Mouse (Mus musculus): ENCODE measurements around the gene Crybg1. TPM values are rescaled to one million over a fixed set of nuclear protein-coding genes. Genes with fewer than 3 reads are reported as not detected.
A peak's percentile ranks its signal among the peaks of the same experiment; 100 is the strongest.

Gene Crybg1
- polyA plus RNA-seq, 1 experiment, result 3.2 TPM

GRCm38 (mm10) chr10:44013885-44014284, 134.8 kb downstream of the Crybg1 start:
- Histone ChIP-seq H3K27ac (ENCODE audit: control insufficient read depth, insufficient read depth, low read depth, low read length, poor library complexity) (no peak overlapping the region), H3K4me3 (replicated peaks; ENCODE audit: control insufficient read depth, low read depth, low read length) (no peak overlapping the region), H3K4me1 (ENCODE audit: control insufficient read depth, insufficient read depth, low read length) (no peaks in the 10 kb centered on the region)
- no peak for TF ChIP-seq CTCF (IDR thresholded peaks at IDR 0.05; ENCODE audit: control insufficient read depth, insufficient read depth, low read length)
- TF ChIP-seq POLR2A (IDR thresholded peaks at IDR 0.05; ENCODE audit: borderline replicate concordance, control insufficient read depth, low read depth, low read length), result no peak
- 78% methylated on average over 4 of the region's 4 CpGs for WGBS

GRCm38 (mm10) chr10:44011408-44011807, 137.2 kb downstream of the Crybg1 start:
- Histone ChIP-seq H3K27ac (ENCODE audit: control insufficient read depth, insufficient read depth, low read depth, low read length, poor library complexity) (no peak overlapping the region), H3K4me3 (replicated peaks; ENCODE audit: control insufficient read depth, low read depth, low read length) (no peak overlapping the region), H3K4me1 (ENCODE audit: control insufficient read depth, insufficient read depth, low read length) (no peaks in the 10 kb centered on the region)
- TF ChIP-seq CTCF (IDR thresholded peaks at IDR 0.05; ENCODE audit: control insufficient read depth, insufficient read depth, low read length), result no peak
- TF ChIP-seq POLR2A (IDR thresholded peaks at IDR 0.05; ENCODE audit: borderline replicate concordance, control insufficient read depth, low read depth, low read length), result no peak
- WGBS, result 19% methylated on average over 7 of the region's 7 CpGs

- TF ChIP-seq POLR2A (IDR thresholded peaks at IDR 0.05; ENCODE audit: borderline replicate concordance, control insufficient read depth, low read depth, low read length) (no peak), CTCF (IDR thresholded peaks at IDR 0.05; ENCODE audit: control insufficient read depth, insufficient read depth, low read length) (no peak)
- no peaks in the 10 kb centered on the region; the same call in 1 of the 2 replicates for H3K4me1 ChIP-seq (ENCODE audit: control insufficient read depth, insufficient read depth, low read length)
- H3K4me3 ChIP-seq (replicated peaks; ENCODE audit: control insufficient read depth, low read depth, low read length), result no peak overlapping the region
- no peak overlapping the region for H3K27ac ChIP-seq (ENCODE audit: control insufficient read depth, insufficient read depth, low read depth, low read length, poor library complexity)
Measured at GRCm38 (mm10) chr10:44008808-44009207, 139.8 kb downstream of the Crybg1 start.

- H3K4me3 ChIP-seq (replicated peaks; ENCODE audit: control insufficient read depth, low read depth, low read length), result no peak overlapping the region
- no peaks in the 10 kb centered on the region; the same call in 1 of the 2 replicates for H3K4me1 ChIP-seq (ENCODE audit: control insufficient read depth, insufficient read depth, low read length)
- WGBS, result 74% methylated on average over 4 of the region's 4 CpGs
- TF ChIP-seq POLR2A (IDR thresholded peaks at IDR 0.05; ENCODE audit: borderline replicate concordance, control insufficient read depth, low read depth, low read length) (no peak), CTCF (IDR thresholded peaks at IDR 0.05; ENCODE audit: control insufficient read depth, insufficient read depth, low read length) (no peak)
- no peak overlapping the region for H3K27ac ChIP-seq (ENCODE audit: control insufficient read depth, insufficient read depth, low read depth, low read length, poor library complexity)
Measured at GRCm38 (mm10) chr10:44006815-44007214, 141.8 kb downstream of the Crybg1 start.

- no peak for TF ChIP-seq POLR2A (IDR thresholded peaks at IDR 0.05; ENCODE audit: borderline replicate concordance, control insufficient read depth, low read depth, low read length)
- no peak overlapping the region; the same call in 1 of the 2 replicates for H3K27ac ChIP-seq (ENCODE audit: control insufficient read depth, insufficient read depth, low read depth, low read length, poor library complexity)
- 12% methylated on average over 40 of the region's 40 CpGs for WGBS
- H3K4me1 ChIP-seq (ENCODE audit: control insufficient read depth, insufficient read depth, low read length), result no peaks in the 10 kb centered on the region; the same call in 1 of the 2 replicates
- no peak overlapping the region for H3K4me3 ChIP-seq (replicated peaks; ENCODE audit: control insufficient read depth, low read depth, low read length)
Measured at GRCm38 (mm10) chr10:44005677-44006641, 142.7 kb downstream of the Crybg1 start.

GRCm38 (mm10) chr10:44004221-44004751, 144.4 kb downstream of the Crybg1 start:
- TF ChIP-seq POLR2A (IDR thresholded peaks at IDR 0.05; ENCODE audit: borderline replicate concordance, control insufficient read depth, low read depth, low read length) (no peak), CTCF (IDR thresholded peaks at IDR 0.05; ENCODE audit: control insufficient read depth, insufficient read depth, low read length) (no peak)
- no peaks in the 10 kb centered on the region; the same call in 1 of the 2 replicates for H3K4me1 ChIP-seq (ENCODE audit: control insufficient read depth, insufficient read depth, low read length)
- peak overlapping the region; percentile 87; the same call in 1 of the 2 replicates for H3K27ac ChIP-seq (ENCODE audit: control insufficient read depth, insufficient read depth, low read depth, low read length, poor library complexity)
- peak overlapping the region; percentile 80 for H3K4me3 ChIP-seq (replicated peaks; ENCODE audit: control insufficient read depth, low read depth, low read length)
- 4% methylated on average over 33 of the region's 33 CpGs for WGBS

GRCm38 (mm10) chr10:44003551-44004151, 145.0 kb downstream of the Crybg1 start:
- Histone ChIP-seq H3K4me3 (replicated peaks; ENCODE audit: control insufficient read depth, low read depth, low read length) (peak overlapping the region; percentile 80), H3K27ac (ENCODE audit: control insufficient read depth, insufficient read depth, low read depth, low read length, poor library complexity) (peak overlapping the region; percentile 87), H3K4me1 (ENCODE audit: control insufficient read depth, insufficient read depth, low read length) (no peaks in the 10 kb centered on the region; the same call in 1 of the 2 replicates)
- TF ChIP-seq POLR2A (IDR thresholded peaks at IDR 0.05; ENCODE audit: borderline replicate concordance, control insufficient read depth, low read depth, low read length) (peak; percentile 47; the same call in 1 of the 2 replicates), CTCF (IDR thresholded peaks at IDR 0.05; ENCODE audit: control insufficient read depth, insufficient read depth, low read length) (peak; percentile 46; the same call in 1 of the 2 replicates)
- under 1% methylated on average over 68 of the region's 68 CpGs for WGBS

- peak overlapping the region; percentile 80 for H3K4me3 ChIP-seq (replicated peaks; ENCODE audit: control insufficient read depth, low read depth, low read length)
- no peaks in the 10 kb centered on the region; the same call in 1 of the 2 replicates for H3K4me1 ChIP-seq (ENCODE audit: control insufficient read depth, insufficient read depth, low read length)
- no peak for TF ChIP-seq POLR2A (IDR thresholded peaks at IDR 0.05; ENCODE audit: borderline replicate concordance, control insufficient read depth, low read depth, low read length)
- no peak for TF ChIP-seq CTCF (IDR thresholded peaks at IDR 0.05; ENCODE audit: control insufficient read depth, insufficient read depth, low read length)
- 3% methylated on average over 11 of the region's 11 CpGs for WGBS
- H3K27ac ChIP-seq (ENCODE audit: control insufficient read depth, insufficient read depth, low read depth, low read length, poor library complexity), result peak overlapping the region; percentile 87
Measured at GRCm38 (mm10) chr10:44002995-44003524, 145.6 kb downstream of the Crybg1 start.
